ENCODE assay signal across 8 mouse cellular contexts in genomic region chr11:8589226-8589905, GRCm38 (mm10).
A peak's percentile ranks its signal among the peaks of the same experiment; 100 is the strongest.
DNase-seq lines count a peak whose midpoint lies in the region; ATAC-seq and TF ChIP-seq lines count a peak whose summit lies in the region.

No protein-coding gene starts in this region.

- no peaks in the 10 kb centered on the region; the same call in 1 of the 2 replicates for H3K79me2 ChIP-seq in liver, adult 2 months (ENCODE audit: control insufficient read depth, insufficient read depth, low read length)

- H3K27ac ChIP-seq in heart, embryonic 15.5 days, result peak overlapping the region; percentile 45
- peak overlapping the region; percentile 46; the same call in 1 of the 2 replicates for H3K27ac ChIP-seq in liver, adult 2 months (replicated peaks; ENCODE audit: insufficient read depth, low read depth, low read length)

- no peak for TF ChIP-seq POLR2A in liver, adult 2 months (IDR thresholded peaks at IDR 0.05; ENCODE audit: extremely low read depth, insufficient read depth, low read length)

- H3K4me1 ChIP-seq in heart, embryonic 15.5 days (replicated peaks), result peaks cover 43% of the 10 kb centered on the region
- no peaks in the 10 kb centered on the region; the same call in 1 of the 2 replicates for H3K4me1 ChIP-seq in liver, adult 2 months (ENCODE audit: control insufficient read depth, insufficient read depth, low read length)

- no peaks in the 10 kb centered on the region for H3K36me3 ChIP-seq in heart, embryonic 15.5 days
- no peaks in the 10 kb centered on the region for H3K36me3 ChIP-seq in liver, adult 2 months (ENCODE audit: control insufficient read depth, insufficient read depth, low read length)

- H3K4me3 ChIP-seq in heart, embryonic 15.5 days, result no peak overlapping the region
- no peak overlapping the region for H3K4me3 ChIP-seq in liver, adult 2 months (ENCODE audit: insufficient read depth, low read depth, low read length)

- DNase-seq in urinary bladder, postnatal 14 days (ENCODE audit: low spot score), result peak; percentile 26
- DNase-seq in urinary bladder, postnatal 36 days (ENCODE audit: low spot score in 2 of 2), result no peak
- peak; percentile 38 for DNase-seq in liver, adult 2 months (ENCODE audit: extremely low read depth, low read depth, low spot score)
- DNase-seq in right cerebral cortex, postnatal 10 days (ENCODE audit: low spot score in 2 of 2), result peak; percentile 53 to 71
- DNase-seq in cerebellum, adult 11 months, result no peak
- DNase-seq in cerebellum, adult 8-10 months, result no peak
- no peak for DNase-seq in adrenal gland, postnatal 10 days

- no peak for ATAC-seq in heart, embryonic 15.5 days (replicated peaks; ENCODE audit: insufficient number of reproducible peaks, insufficient read depth, low FRiP score, low read depth)

- TF ChIP-seq CTCF in liver, adult 2 months (IDR thresholded peaks at IDR 0.05; ENCODE audit: low read depth, low read length), result no peak

- no peak overlapping the region for H3K4me2 ChIP-seq in heart, embryonic 15.5 days

- no peaks in the 10 kb centered on the region for H3K27me3 ChIP-seq in heart, embryonic 15.5 days
- no peaks in the 10 kb centered on the region for H3K27me3 ChIP-seq in liver, adult 2 months (ENCODE audit: control insufficient read depth, insufficient read depth, low read length)

- no peak overlapping the region for H3K9ac ChIP-seq in heart, embryonic 15.5 days
- H3K9ac ChIP-seq in liver, adult 2 months (ENCODE audit: low read depth, low read length), result no peak overlapping the region

- H3K9me3 ChIP-seq in heart, embryonic 15.5 days (replicated peaks), result no peaks in the 10 kb centered on the region

- 61% methylated on average over 9 of the region's 9 CpGs for whole genome bisulfite sequencing in heart, embryonic 15.5 days
- WGBS in liver, adult 2 months, result 45% methylated on average over 9 of the region's 9 CpGs

Comparison
In these comparisons a context has a peak if more than half of its experiments do, and no peak if none do; other contexts are left out.
1. DNase-seq: peak in urinary bladder, postnatal 14 days (single experiment), liver, adult 2 months (single experiment) and right cerebral cortex, postnatal 10 days (2 of 2); none in urinary bladder, postnatal 36 days (0 of 2), cerebellum, adult 11 months (single experiment), cerebellum, adult 8-10 months (single experiment) and adrenal gland, postnatal 10 days (single experiment).